Mouse (Mus musculus): Measurements from ENCODE around the gene Sstr2. TPM values are rescaled to one million over a fixed set of nuclear protein-coding genes. Genes with fewer than 3 reads are reported as not detected.

The Sstr2 gene
- polyA plus RNA-seq, 1 experiment from 2014 or later, result not detected

GRCm38 (mm10) chr11:113611112-113611646, 8.0 kb upstream of the Sstr2 start:
- H3K27ac ChIP-seq, result no peak overlapping the region
- H3K36me3 ChIP-seq (ENCODE audit: inconsistent target), result no peaks in the 10 kb centered on the region
- 86% methylated on average over 10 of the region's 10 CpGs for WGBS (ENCODE audit: missing documents)

GRCm38 (mm10) chr11:113611664-113612611, 7.2 kb upstream of the Sstr2 start:
- Histone ChIP-seq H3K79me2 (ENCODE audit: inconsistent target) (no peaks in the 10 kb centered on the region), H3K4me3 (ENCODE audit: inconsistent target) (no peak overlapping the region), H3K36me3 (ENCODE audit: inconsistent target) (no peaks in the 10 kb centered on the region), H3K27ac (no peak overlapping the region)
- 18% methylated on average over 24 of the region's 24 CpGs for WGBS (ENCODE audit: missing documents)

More at GRCm38 (mm10) chr11:113611112-113611646, 8.0 kb upstream of the Sstr2 start:
- no peaks in the 10 kb centered on the region for H3K79me2 ChIP-seq (ENCODE audit: inconsistent target)
- H3K4me3 ChIP-seq (ENCODE audit: inconsistent target), result no peak overlapping the region

GRCm38 (mm10) chr11:113614476-113614875, 4.7 kb upstream of the Sstr2 start:
- 15% methylated on average over 6 of the region's 6 CpGs for WGBS (ENCODE audit: missing documents)
- H3K4me3 ChIP-seq (ENCODE audit: inconsistent target), result no peak overlapping the region
- no peak overlapping the region for H3K27ac ChIP-seq

GRCm38 (mm10) chr11:113617132-113617911, 1.8 kb upstream of the Sstr2 start:
- no peaks in the 10 kb centered on the region for H3K79me2 ChIP-seq (ENCODE audit: inconsistent target)
- WGBS (ENCODE audit: missing documents), result 59% methylated on average over 14 of the region's 14 CpGs
- H3K36me3 ChIP-seq (ENCODE audit: inconsistent target), result no peaks in the 10 kb centered on the region
- H3K4me3 ChIP-seq (ENCODE audit: inconsistent target), result no peak overlapping the region
- no peak overlapping the region for H3K27ac ChIP-seq

More at GRCm38 (mm10) chr11:113614476-113614875, 4.7 kb upstream of the Sstr2 start:
- H3K79me2 ChIP-seq (ENCODE audit: inconsistent target), result no peaks in the 10 kb centered on the region
- H3K36me3 ChIP-seq (ENCODE audit: inconsistent target), result no peaks in the 10 kb centered on the region

GRCm38 (mm10) chr11:113618303-113618671, 855 bp upstream of the Sstr2 start:
- H3K27ac ChIP-seq, result no peak overlapping the region
- no peaks in the 10 kb centered on the region for H3K36me3 ChIP-seq (ENCODE audit: inconsistent target)
- 25% methylated on average over 4 of the region's 4 CpGs for WGBS (ENCODE audit: missing documents)
- no peaks in the 10 kb centered on the region for H3K79me2 ChIP-seq (ENCODE audit: inconsistent target)
- H3K4me3 ChIP-seq (ENCODE audit: inconsistent target), result no peak overlapping the region

- H3K79me2 ChIP-seq (ENCODE audit: inconsistent target), result no peaks in the 10 kb centered on the region
- no peak overlapping the region for H3K4me3 ChIP-seq (ENCODE audit: inconsistent target)
- WGBS (ENCODE audit: missing documents), result 2% methylated on average over 30 of the region's 31 CpGs
- H3K27ac ChIP-seq, result no peak overlapping the region
- H3K36me3 ChIP-seq (ENCODE audit: inconsistent target), result no peaks in the 10 kb centered on the region
Observed at GRCm38 (mm10) chr11:113619420-113620080, 408 bp downstream of the Sstr2 start.

- no peaks in the 10 kb centered on the region for H3K79me2 ChIP-seq (ENCODE audit: inconsistent target)
- H3K27ac ChIP-seq, result no peak overlapping the region
- H3K4me3 ChIP-seq (ENCODE audit: inconsistent target), result no peak overlapping the region
- H3K36me3 ChIP-seq (ENCODE audit: inconsistent target), result no peaks in the 10 kb centered on the region
- 20% methylated on average over 2 of the region's 2 CpGs for WGBS (ENCODE audit: missing documents)
Observed at GRCm38 (mm10) chr11:113621001-113621400, 1.9 kb downstream of the Sstr2 start.

GRCm38 (mm10) chr11:113622028-113622427, 2.9 kb downstream of the Sstr2 start:
- H3K79me2 ChIP-seq (ENCODE audit: inconsistent target), result no peaks in the 10 kb centered on the region
- H3K36me3 ChIP-seq (ENCODE audit: inconsistent target), result no peaks in the 10 kb centered on the region
- WGBS (ENCODE audit: missing documents), result 94% methylated on average over 4 of the region's 4 CpGs
- H3K4me3 ChIP-seq (ENCODE audit: inconsistent target), result no peak overlapping the region
- H3K27ac ChIP-seq, result no peak overlapping the region

GRCm38 (mm10) chr11:113625437-113625836, 6.3 kb downstream of the Sstr2 start:
- H3K79me2 ChIP-seq (ENCODE audit: inconsistent target), result no peaks in the 10 kb centered on the region
- H3K4me3 ChIP-seq (ENCODE audit: inconsistent target), result no peak overlapping the region
- WGBS (ENCODE audit: missing documents), result 96% methylated on average over 18 of the region's 18 CpGs
- no peaks in the 10 kb centered on the region for H3K36me3 ChIP-seq (ENCODE audit: inconsistent target)
- no peak overlapping the region for H3K27ac ChIP-seq

- no peaks in the 10 kb centered on the region for H3K79me2 ChIP-seq (ENCODE audit: inconsistent target)
- H3K36me3 ChIP-seq (ENCODE audit: inconsistent target), result no peaks in the 10 kb centered on the region
- 45% methylated on average over 4 of the region's 4 CpGs for WGBS (ENCODE audit: missing documents)
- H3K27ac ChIP-seq, result no peak overlapping the region
- H3K4me3 ChIP-seq (ENCODE audit: inconsistent target), result no peak overlapping the region
Observed at GRCm38 (mm10) chr11:113627785-113628184, 8.6 kb downstream of the Sstr2 start.

GRCm38 (mm10) chr11:113630642-113631041, 11.5 kb downstream of the Sstr2 start:
- Histone ChIP-seq H3K27ac (no peak overlapping the region), H3K36me3 (ENCODE audit: inconsistent target) (no peaks in the 10 kb centered on the region), H3K79me2 (ENCODE audit: inconsistent target) (no peaks in the 10 kb centered on the region), H3K4me3 (ENCODE audit: inconsistent target) (no peak overlapping the region)
- 56% methylated on average over 7 of the region's 7 CpGs for WGBS (ENCODE audit: missing documents)

GRCm38 (mm10) chr11:113631302-113631701, 12.2 kb downstream of the Sstr2 start:
- Histone ChIP-seq H3K36me3 (ENCODE audit: inconsistent target) (no peaks in the 10 kb centered on the region), H3K79me2 (ENCODE audit: inconsistent target) (no peaks in the 10 kb centered on the region), H3K27ac (no peak overlapping the region), H3K4me3 (ENCODE audit: inconsistent target) (no peak overlapping the region)
- 85% methylated on average over 8 of the region's 8 CpGs for WGBS (ENCODE audit: missing documents)

GRCm38 (mm10) chr11:113631862-113632261, 12.7 kb downstream of the Sstr2 start:
- WGBS (ENCODE audit: missing documents), result 92% methylated on average over 8 of the region's 8 CpGs
- H3K27ac ChIP-seq, result no peak overlapping the region

GRCm38 (mm10) chr11:113632303-113632702, 13.2 kb downstream of the Sstr2 start:
- Histone ChIP-seq H3K27ac (no peak overlapping the region), H3K36me3 (ENCODE audit: inconsistent target) (no peaks in the 10 kb centered on the region), H3K4me3 (ENCODE audit: inconsistent target) (no peak overlapping the region), H3K79me2 (ENCODE audit: inconsistent target) (no peaks in the 10 kb centered on the region)
- WGBS (ENCODE audit: missing documents), result 95% methylated on average over 7 of the region's 7 CpGs

More at GRCm38 (mm10) chr11:113631862-113632261, 12.7 kb downstream of the Sstr2 start:
- Histone ChIP-seq H3K4me3 (ENCODE audit: inconsistent target) (no peak overlapping the region), H3K36me3 (ENCODE audit: inconsistent target) (no peaks in the 10 kb centered on the region), H3K79me2 (ENCODE audit: inconsistent target) (no peaks in the 10 kb centered on the region)

Measured in macrophage (primary cell).